Mouse (Mus musculus) ES-E14 (cell line): ENCODE measurements around the gene Adam8.

Source experiments
- HCFC1 ChIP-seq: IDR thresholded peaks from 2 replicates; pipeline ENCODE4 v1.6.1; 2012; ENCODE audit warnings: low read length, inconsistent platforms, borderline replicate concordance; ENCODE audit not compliant: insufficient read depth
- MAFK ChIP-seq: IDR thresholded peaks from 2 replicates; pipeline ENCODE4 v1.6.1; 2014; ENCODE audit warnings: mild to moderate bottlenecking, low read depth, low read length, inconsistent platforms; ENCODE audit not compliant: insufficient read depth

- no peak for TF ChIP-seq HCFC1
- TF ChIP-seq MAFK, result no peak
Measured at GRCm38 (mm10) chr7:139961141-139961540, 31.2 kb downstream of the Adam8 start.
